Mouse (Mus musculus): ENCODE measurements around the gene Zfp235. TPM values are rescaled to one million over a fixed set of nuclear protein-coding genes. Genes with fewer than 3 reads are reported as not detected.

The Zfp235 gene
- total RNA-seq, 2 experiments from 2014 or later = 18.3 to 19.5 TPM

DNA sequence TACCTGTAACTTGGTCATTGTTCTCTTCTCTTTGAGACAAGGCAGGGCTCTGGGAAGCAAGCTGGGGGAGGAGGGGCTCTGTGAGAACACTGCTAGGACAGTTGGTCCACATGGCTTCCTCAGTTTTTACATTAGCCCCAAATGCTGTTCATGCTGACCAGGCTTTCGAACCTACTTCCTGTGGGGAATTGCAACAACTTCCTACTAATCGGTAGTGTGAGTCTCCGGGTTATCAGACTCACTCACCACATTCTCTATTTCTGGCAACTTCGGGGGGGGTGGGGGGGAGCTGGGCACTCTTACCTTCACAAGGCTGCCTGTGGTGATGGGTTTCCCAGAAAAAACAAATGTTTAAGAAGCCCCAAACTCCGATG lies 55.6 kb downstream of the Zfp235 start:
- DNase-seq (ENCODE audit: extremely low spot score in 1 of 2, low spot score in 2 of 2) = no peak
- intact Hi-C loops (cut with DNase I) = no loop called here

DNA sequence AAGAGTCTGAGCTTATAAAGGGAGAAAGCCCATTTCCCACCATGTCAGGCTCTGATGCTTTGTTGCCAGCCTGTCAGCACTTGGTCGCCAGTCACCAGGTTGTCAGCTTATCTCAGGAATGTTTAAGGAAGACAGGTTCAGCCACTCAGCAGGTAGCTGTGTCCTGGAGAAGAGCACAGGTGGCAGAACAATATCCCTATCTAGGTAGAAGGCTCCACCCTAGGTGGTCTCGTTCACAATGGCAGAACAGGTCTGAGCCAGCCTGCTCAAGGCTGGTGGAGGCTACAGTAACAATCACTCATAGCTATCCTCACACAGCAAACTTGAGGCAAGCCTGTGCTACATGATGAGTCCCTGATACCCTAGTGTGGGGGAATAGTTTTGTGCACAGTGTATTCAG lies 57.4 kb downstream of the Zfp235 start:
- intact Hi-C loops (cut with DNase I) = no loop called here
- DNase-seq (ENCODE audit: extremely low spot score in 1 of 2, low spot score in 2 of 2) = no peak

Other genes with a start within 250 kb of the Zfp235 start
- not detected for gene Vmn1r178, start 242.2 kb upstream of the Zfp235 start, total RNA-seq (2021)
- gene Vmn1r179, start 207.2 kb upstream of the Zfp235 start, total RNA-seq (2021) = not detected
- not detected for gene Vmn1r180, start 183.5 kb upstream of the Zfp235 start, total RNA-seq (2021)
- gene Vmn1r181, start 159.6 kb upstream of the Zfp235 start, total RNA-seq (2021) = not detected
- gene V1rd19, start 132.5 kb upstream of the Zfp235 start, total RNA-seq (2021) = not detected
- not detected for gene Vmn1r183, start 80.9 kb upstream of the Zfp235 start, total RNA-seq (2021)
- 10 to 100 TPM; 30.3 to 31.3 TPM for gene Zfp180, start 52.2 kb upstream of the Zfp235 start, total RNA-seq (2021)
- gene Zfp112, start 21.9 kb upstream of the Zfp235 start, total RNA-seq (2021) = 1 to 10 TPM; 8.7 to 8.8 TPM
- gene Zfp114, start 40.9 kb downstream of the Zfp235 start, total RNA-seq (2021) = 1 to 10 TPM; 4.5 to 4.9 TPM
- gene Zfp111, start 77.3 kb downstream of the Zfp235 start, total RNA-seq (2021) = 10 to 100 TPM in 1 of 2 experiments, 1 to 10 TPM in 1; 8.6 to 10.2 TPM
- gene Zfp109, start 103.4 kb downstream of the Zfp235 start, total RNA-seq (2021) = 1 to 10 TPM; 5.1 to 6.1 TPM
- 1 to 10 TPM; 6.1 to 6.6 TPM for gene Zfp108, start 120.6 kb downstream of the Zfp235 start, total RNA-seq (2021)
- 1 to 10 TPM; 8.7 to 8.9 TPM for gene Zfp93, start 136.3 kb downstream of the Zfp235 start, total RNA-seq (2021)
- 10 to 100 TPM; 20.6 to 21.3 TPM for gene Zfp61, start 167.1 kb downstream of the Zfp235 start, total RNA-seq (2021)
- 10 to 100 TPM; 14.8 to 16.0 TPM for gene Zfp94, start 182.5 kb downstream of the Zfp235 start, total RNA-seq (2021)
- not detected for gene Tescl, start 199.8 kb downstream of the Zfp235 start, total RNA-seq (2021)
- gene Lypd5, start 215.0 kb downstream of the Zfp235 start, total RNA-seq (2021) = under 1 TPM in 1 of 2 experiments, not detected in 1; 0.15 TPM
- gene Kcnn4, start 236.1 kb downstream of the Zfp235 start, total RNA-seq (2021) = under 1 TPM; 0.17 to 0.41 TPM

Data from left cerebral cortex, postnatal 10 days (tissue).